Mouse (Mus musculus): Measurements from ENCODE around the gene Sox5. TPM values are rescaled to one million over a fixed set of nuclear protein-coding genes. Genes with fewer than 3 reads are reported as not detected.

Gene Sox5
- total and polyA plus RNA-seq, 2 experiments from 2014 or later = 26.2 to 32.9 TPM

DNA sequence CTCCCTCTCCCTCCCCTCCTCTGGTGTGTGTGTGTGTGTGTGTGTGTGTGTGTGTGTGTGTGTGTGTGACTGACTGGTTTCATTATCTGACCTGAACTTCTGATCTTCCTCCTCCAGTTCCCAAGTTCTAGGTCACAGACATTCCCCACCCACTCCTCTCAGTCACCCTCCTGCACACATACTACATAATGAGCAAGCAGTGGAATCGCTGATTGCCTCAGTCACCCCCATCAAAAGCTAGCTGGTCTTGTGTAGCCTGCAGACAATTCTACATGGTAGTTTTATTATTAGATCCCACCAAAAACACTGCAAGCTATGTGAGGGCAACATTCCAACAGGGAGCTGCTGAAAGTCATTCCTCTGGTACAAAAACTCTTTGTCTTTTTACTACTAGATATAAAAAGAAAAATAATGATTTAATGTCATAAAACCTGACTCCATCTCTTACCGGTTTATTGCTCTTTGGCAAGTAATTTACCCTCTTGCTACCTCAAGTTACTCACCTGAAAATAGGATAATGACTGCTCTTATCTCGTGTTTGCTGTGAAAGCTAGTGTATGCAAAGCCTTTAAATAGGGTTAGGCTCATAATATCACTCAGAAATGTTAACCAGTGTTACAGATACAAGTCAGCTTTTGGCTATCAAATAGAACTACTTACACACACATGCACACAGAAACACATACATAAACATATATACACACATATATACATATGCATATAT lies 733.4 kb downstream of the Sox5 start:
- WGBS = 81% methylated on average over 3 of the region's 3 CpGs
- H3K9me3 ChIP-seq (ENCODE audit: low read length) = no peaks in the 10 kb centered on the region
- H3K4me3 ChIP-seq (ENCODE audit: low read length) = no peak overlapping the region
- no peak overlapping the region for H3K9ac ChIP-seq (replicated peaks; ENCODE audit: low read length)
- TF ChIP-seq CTCF (IDR thresholded peaks at IDR 0.05; ENCODE audit: low read depth) = no peak
- ATAC-seq (no peak), DNase-seq (ENCODE audit: low spot score) (no peak)
- no peak overlapping the region for H3K27ac ChIP-seq
- H3K4me2 ChIP-seq (ENCODE audit: low read depth, low read length) = no peak overlapping the region
- 0 out of 2 replicates have a peak, but pooled peaks cover 6% of the 10 kb centered on the region for H3K4me1 ChIP-seq (ENCODE audit: insufficient read depth, low read length)
- no peaks in the 10 kb centered on the region for H3K36me3 ChIP-seq (ENCODE audit: insufficient read depth, low read length)
- no peaks in the 10 kb centered on the region for H3K27me3 ChIP-seq (ENCODE audit: insufficient read depth, low read length)

DNA sequence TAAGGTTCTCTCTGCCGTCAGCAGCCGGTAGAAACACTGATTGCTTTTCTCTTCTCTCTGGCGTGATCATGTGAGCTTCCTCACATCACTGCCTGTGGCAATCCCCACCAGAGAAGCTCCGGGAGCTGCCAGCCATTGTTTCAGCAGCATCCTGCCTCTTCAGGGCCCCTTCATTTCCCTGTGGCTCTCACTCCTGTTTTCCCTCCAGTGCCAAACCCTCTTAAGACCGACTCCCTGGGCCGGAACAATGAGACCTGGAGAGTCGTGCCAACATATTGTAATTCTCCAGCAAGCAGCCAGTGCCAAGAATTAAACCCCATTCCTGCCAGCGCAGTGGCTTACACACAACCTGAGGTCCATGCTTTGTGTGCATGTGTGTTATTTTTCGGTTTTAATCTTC lies 736.3 kb downstream of the Sox5 start:
- Histone ChIP-seq H3K4me3 (ENCODE audit: low read length) (no peak overlapping the region), H3K9me3 (ENCODE audit: low read length) (no peaks in the 10 kb centered on the region), H3K4me1 (ENCODE audit: insufficient read depth, low read length) (0 out of 2 replicates have a peak, but pooled peaks cover 6% of the 10 kb centered on the region), H3K36me3 (ENCODE audit: insufficient read depth, low read length) (no peaks in the 10 kb centered on the region), H3K4me2 (ENCODE audit: low read depth, low read length) (peak overlapping the region; percentile 39), H3K9ac (replicated peaks; ENCODE audit: low read length) (no peak overlapping the region), H3K27ac (peak overlapping the region; percentile 64; the same call in 1 of the 2 replicates), H3K27me3 (ENCODE audit: insufficient read depth, low read length) (no peaks in the 10 kb centered on the region)
- ATAC-seq = peak; percentile 80
- WGBS = 19% methylated on average over 9 of the region's 9 CpGs
- peak; percentile 63 for DNase-seq (ENCODE audit: low spot score)
- TF ChIP-seq CTCF (IDR thresholded peaks at IDR 0.05; ENCODE audit: low read depth) = no peak

DNA sequence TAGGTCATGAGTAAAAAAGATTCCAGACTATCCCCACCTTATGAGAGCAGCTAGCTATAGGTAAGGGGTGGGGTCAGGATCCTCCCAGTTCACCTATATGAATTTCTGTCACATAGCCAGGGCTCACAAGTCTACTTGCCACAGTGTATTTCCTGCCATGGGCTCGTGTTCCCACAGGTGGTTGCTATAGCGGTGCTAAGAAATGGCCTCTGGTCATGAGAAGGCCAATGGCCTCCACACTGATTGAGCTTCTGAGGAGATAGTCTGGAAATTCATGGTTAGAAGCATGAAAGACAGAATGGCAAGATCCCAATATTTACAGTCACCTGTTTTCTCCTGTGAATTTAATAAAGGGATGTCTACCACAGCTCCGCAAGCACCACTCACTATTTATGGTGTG lies 737.4 kb downstream of the Sox5 start:
- DNase-seq (ENCODE audit: low spot score) (no peak), ATAC-seq (no peak)
- Histone ChIP-seq H3K9me3 (ENCODE audit: low read length) (no peaks in the 10 kb centered on the region), H3K9ac (replicated peaks; ENCODE audit: low read length) (no peak overlapping the region), H3K4me2 (ENCODE audit: low read depth, low read length) (no peak overlapping the region), H3K4me3 (ENCODE audit: low read length) (no peak overlapping the region), H3K36me3 (ENCODE audit: insufficient read depth, low read length) (no peaks in the 10 kb centered on the region), H3K27ac (no peak overlapping the region), H3K4me1 (ENCODE audit: insufficient read depth, low read length) (0 out of 2 replicates have a peak, but pooled peaks cover 6% of the 10 kb centered on the region), H3K27me3 (ENCODE audit: insufficient read depth, low read length) (no peaks in the 10 kb centered on the region)
- TF ChIP-seq CTCF (IDR thresholded peaks at IDR 0.05; ENCODE audit: low read depth) = no peak
- WGBS = 87% methylated on average over 3 of the region's 3 CpGs

DNA sequence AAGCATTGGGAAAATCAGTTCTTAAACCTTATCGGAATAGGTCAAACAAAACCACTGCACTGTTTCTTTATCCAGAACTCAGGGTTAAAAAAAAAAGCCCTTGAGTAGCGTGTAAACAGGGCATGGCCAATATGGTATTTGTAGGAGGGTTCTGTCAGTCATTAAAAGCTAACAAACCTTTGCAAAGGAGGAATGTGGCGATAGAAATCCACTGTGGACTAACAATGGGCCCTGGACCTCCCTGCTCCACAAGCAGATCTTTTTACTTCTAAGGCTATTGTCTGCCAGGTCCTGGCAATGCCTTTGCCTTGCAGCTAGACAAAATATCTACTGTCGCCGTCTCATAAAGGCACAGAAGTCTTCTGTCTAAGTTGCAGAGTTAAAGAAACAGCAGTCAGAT lies 738.8 kb downstream of the Sox5 start:
- Histone ChIP-seq H3K9ac (replicated peaks; ENCODE audit: low read length) (no peak overlapping the region), H3K4me2 (ENCODE audit: low read depth, low read length) (no peak overlapping the region), H3K4me3 (ENCODE audit: low read length) (no peak overlapping the region), H3K36me3 (ENCODE audit: insufficient read depth, low read length) (no peaks in the 10 kb centered on the region), H3K27ac (no peak overlapping the region), H3K9me3 (ENCODE audit: low read length) (no peaks in the 10 kb centered on the region), H3K4me1 (ENCODE audit: insufficient read depth, low read length) (0 out of 2 replicates have a peak, but pooled peaks cover 6% of the 10 kb centered on the region), H3K27me3 (ENCODE audit: insufficient read depth, low read length) (no peaks in the 10 kb centered on the region)
- TF ChIP-seq CTCF (IDR thresholded peaks at IDR 0.05; ENCODE audit: low read depth) = no peak
- ATAC-seq (no peak), DNase-seq (ENCODE audit: low spot score) (no peak)
- 31% methylated on average over 5 of the region's 5 CpGs for WGBS

GRCm38 (mm10) chr6:144041941-144042340 lies 739.8 kb downstream of the Sox5 start:
- Histone ChIP-seq H3K4me3 (ENCODE audit: low read length) (no peak overlapping the region), H3K9me3 (ENCODE audit: low read length) (no peaks in the 10 kb centered on the region), H3K36me3 (ENCODE audit: insufficient read depth, low read length) (no peaks in the 10 kb centered on the region), H3K27me3 (ENCODE audit: insufficient read depth, low read length) (no peaks in the 10 kb centered on the region), H3K27ac (no peak overlapping the region), H3K4me1 (ENCODE audit: insufficient read depth, low read length) (0 out of 2 replicates have a peak, but pooled peaks cover 6% of the 10 kb centered on the region), H3K9ac (replicated peaks; ENCODE audit: low read length) (no peak overlapping the region), H3K4me2 (ENCODE audit: low read depth, low read length) (no peak overlapping the region)
- 61% methylated on average over 9 of the region's 9 CpGs for WGBS
- TF ChIP-seq CTCF (IDR thresholded peaks at IDR 0.05; ENCODE audit: low read depth) = no peak
- DNase-seq (ENCODE audit: low spot score) (no peak), ATAC-seq (no peak)

GRCm38 (mm10) chr6:144041188-144041587 lies 740.6 kb downstream of the Sox5 start:
- DNase-seq (ENCODE audit: low spot score) (no peak), ATAC-seq (no peak)
- H3K4me1 ChIP-seq (ENCODE audit: insufficient read depth, low read length) = 0 out of 2 replicates have a peak, but pooled peaks cover 6% of the 10 kb centered on the region
- TF ChIP-seq CTCF (IDR thresholded peaks at IDR 0.05; ENCODE audit: low read depth) = no peak
- H3K27ac ChIP-seq = no peak overlapping the region
- no peak overlapping the region for H3K4me2 ChIP-seq (ENCODE audit: low read depth, low read length)
- WGBS = 54% methylated on average over 5 of the region's 5 CpGs
- no peak overlapping the region for H3K4me3 ChIP-seq (ENCODE audit: low read length)
- H3K9ac ChIP-seq (replicated peaks; ENCODE audit: low read length) = no peak overlapping the region
- H3K27me3 ChIP-seq (ENCODE audit: insufficient read depth, low read length) = no peaks in the 10 kb centered on the region
- no peaks in the 10 kb centered on the region for H3K9me3 ChIP-seq (ENCODE audit: low read length)
- H3K36me3 ChIP-seq (ENCODE audit: insufficient read depth, low read length) = no peaks in the 10 kb centered on the region

DNA sequence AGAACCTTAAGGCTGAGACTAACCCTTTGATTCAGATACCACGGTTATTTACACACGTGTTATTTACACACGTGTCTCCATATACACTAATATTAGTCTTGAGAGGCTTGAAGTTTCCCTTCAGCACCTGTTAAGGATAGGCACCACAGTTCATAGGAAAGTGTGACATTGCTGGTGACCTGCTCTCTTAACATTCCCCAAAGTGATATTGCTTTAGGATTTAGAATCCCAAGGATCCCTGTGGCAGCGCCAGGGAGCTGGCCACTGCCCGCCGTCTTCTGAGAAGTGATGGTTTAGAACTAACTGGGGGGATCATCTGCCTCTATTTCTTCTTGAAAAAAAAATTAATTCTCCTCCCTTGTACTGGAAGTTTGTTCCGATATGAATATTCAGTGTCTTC lies 741.4 kb downstream of the Sox5 start:
- no peak overlapping the region for H3K4me2 ChIP-seq (ENCODE audit: low read depth, low read length)
- 0 out of 2 replicates have a peak, but pooled peaks cover 2% of the 10 kb centered on the region for H3K4me1 ChIP-seq (ENCODE audit: insufficient read depth, low read length)
- no peak overlapping the region for H3K27ac ChIP-seq
- no peak for DNase-seq (ENCODE audit: low spot score)
- H3K36me3 ChIP-seq (ENCODE audit: insufficient read depth, low read length) = no peaks in the 10 kb centered on the region
- WGBS = 88% methylated on average over 7 of the region's 7 CpGs
- H3K27me3 ChIP-seq (ENCODE audit: insufficient read depth, low read length) = no peaks in the 10 kb centered on the region
- ATAC-seq = no peak
- TF ChIP-seq CTCF (IDR thresholded peaks at IDR 0.05; ENCODE audit: low read depth) = no peak
- H3K4me3 ChIP-seq (ENCODE audit: low read length) = no peak overlapping the region
- no peaks in the 10 kb centered on the region for H3K9me3 ChIP-seq (ENCODE audit: low read length)
- H3K9ac ChIP-seq (replicated peaks; ENCODE audit: low read length) = no peak overlapping the region
